Mouse (Mus musculus) neural tube, postnatal 0 days (tissue): ENCODE measurements around the gene Ceacam1. TPM values are rescaled to one million over a fixed set of nuclear protein-coding genes. Genes with fewer than 3 reads are reported as not detected.

Experiments used
- polyA plus RNA-seq: library from polyadenylated mRNA; unstranded; fragments of >200 nt; fragmentation: Nextera tagmentation; extraction: Ambion mirVana; gene quantifications from 2 replicates; pipeline ENCODE4 v1.2.1, GENCODE M21; 2015

Ceacam1 gene
- polyA plus RNA-seq, result 1.4 and 1.5 TPM in 2 replicates

GRCm38 (mm10) chr7:25477091-25477751, at the start of gene Ceacam1:
TSS of gene Ceacam1 (minus strand) at chr7:25477603.

GRCm38 (mm10) chr7:25412833-25413441, 64.5 kb downstream of the Ceacam1 start, which contains the start of gene Cxcl17:
TSS of gene Cxcl17 (minus strand) at chr7:25412886.

Other genes with a start within 250 kb of the Ceacam1 start
- gene Gsk3a, start 239.8 kb downstream of the Ceacam1 start, polyA plus RNA-seq, result 25.5 and 26.2 TPM in 2 replicates
- 4.2 and 5.1 TPM in 2 replicates for gene Erf, start 226.8 kb downstream of the Ceacam1 start, polyA plus RNA-seq
- gene Cic, start 209.9 kb downstream of the Ceacam1 start, polyA plus RNA-seq, result 33.1 and 36.9 TPM in 2 replicates
- 421 and 464 TPM in 2 replicates for gene Pafah1b3, start 179.6 kb downstream of the Ceacam1 start, polyA plus RNA-seq
- 2.9 and 3.2 TPM in 2 replicates for gene Prr19, start 176.2 kb downstream of the Ceacam1 start, polyA plus RNA-seq
- gene Tmem145, start 171.5 kb downstream of the Ceacam1 start, polyA plus RNA-seq, result 115 and 128 TPM in 2 replicates
- 16.6 and 21.5 TPM in 2 replicates for gene Megf8, start 160.4 kb downstream of the Ceacam1 start, polyA plus RNA-seq
- not detected in 2 replicates for gene Cnfn, start 107.9 kb downstream of the Ceacam1 start, polyA plus RNA-seq
- 9.0 and 9.5 TPM in 2 replicates for gene Lipe, start 78.9 kb downstream of the Ceacam1 start, polyA plus RNA-seq
- 0.77 and 1.7 TPM in 2 replicates for gene Cxcl17, start 64.7 kb downstream of the Ceacam1 start, polyA plus RNA-seq
- 0.15 TPM in 1 of 2 replicates, not detected in the other for gene Ceacam2, start 62.3 kb upstream of the Ceacam1 start, polyA plus RNA-seq
- not detected in 2 replicates for gene Erich4, start 138.3 kb upstream of the Ceacam1 start, polyA plus RNA-seq
- gene Dmac2, start 141.8 kb upstream of the Ceacam1 start, polyA plus RNA-seq, result 50.1 and 51.9 TPM in 2 replicates
- gene B3gnt8, start 149.1 kb upstream of the Ceacam1 start, polyA plus RNA-seq, result 1.3 and 1.7 TPM in 2 replicates
- gene Bckdha, start 181.4 kb upstream of the Ceacam1 start, polyA plus RNA-seq, result 51.5 and 51.7 TPM in 2 replicates
- gene Exosc5, start 181.6 kb upstream of the Ceacam1 start, polyA plus RNA-seq, result 33.1 and 37.9 TPM in 2 replicates
- gene Tmem91, start 197.6 kb upstream of the Ceacam1 start, polyA plus RNA-seq, result 240 and 246 TPM in 2 replicates
- 48.2 and 49.2 TPM in 2 replicates for gene B9d2, start 203.2 kb upstream of the Ceacam1 start, polyA plus RNA-seq
- gene Tgfb1, start 209.4 kb upstream of the Ceacam1 start, polyA plus RNA-seq, result 1.2 TPM in 2 replicates
- gene Ccdc97, start 241.5 kb upstream of the Ceacam1 start, polyA plus RNA-seq, result 22.2 and 25.1 TPM in 2 replicates